Mouse (Mus musculus) embryonic facial prominence, embryonic 10.5 days (tissue): ENCODE measurements around the gene Pqlc2. TPM values are rescaled to one million over a fixed set of nuclear protein-coding genes. Genes with fewer than 3 reads are reported as not detected.

Experiments
- DNase-seq: peaks from one replicate; pipeline ENCODE4 v3.0.0-alpha.2; 2017; ENCODE audit warnings: low spot score
- H3K27ac ChIP-seq: fragments of 300-500 bp; sonication (generic); replicated peaks from 2 replicates; pipeline ENCODE4 v1.5.1; 2016; ENCODE audit warnings: mild to moderate bottlenecking
- H3K27me3 ChIP-seq: fragments of 300-500 bp; sonication (generic); replicated peaks from 2 replicates; pipeline ENCODE4 v1.6.1; 2016; ENCODE audit warnings: low read depth, mild to moderate bottlenecking; ENCODE audit not compliant: poor library complexity, severe bottlenecking
- H3K36me3 ChIP-seq: fragments of 300-500 bp; sonication (generic); replicated peaks from 2 replicates; pipeline ENCODE4 v1.6.1; 2016; ENCODE audit warnings: mild to moderate bottlenecking, moderate library complexity
- H3K4me1 ChIP-seq: fragments of 300-500 bp; sonication (generic); 2 replicates; pipeline ENCODE4 v1.6.1; 2016
- H3K4me3 ChIP-seq: fragments of 300-500 bp; sonication (generic); 2 replicates; pipeline ENCODE4 v1.5.1; 2016; ENCODE audit warnings: mild to moderate bottlenecking, moderate library complexity
- H3K9me3 ChIP-seq: fragments of 300-500 bp; sonication (generic); 2 replicates; pipeline ENCODE4 v1.6.1; 2016; ENCODE audit warnings: mild to moderate bottlenecking
- WGBS: fragments of 180-500 bp; shearing (Covaris S2); methylation state at CpG from one replicate; pipeline ENCODE4 v1.1.7; 2016; 5-methylcytosine and 5-hydroxymethylcytosine counted together
- polyA plus RNA-seq: library from polyadenylated mRNA; unstranded; fragments of >200 nt; fragmentation: Nextera tagmentation; extraction: Ambion mirVana; gene quantifications from 2 replicates; pipeline ENCODE4 v1.2.1, GENCODE M21; 2016

Pqlc2 gene
- polyA plus RNA-seq, 1 experiment from 2014 or later = 17.7 TPM

GRCm38 (mm10) chr4:139256146-139256545 lies 54.4 kb downstream of the Pqlc2 start:
- peaks cover 71% of the 10 kb centered on the region for H3K36me3 ChIP-seq
- peaks cover 93% of the 10 kb centered on the region for H3K4me1 ChIP-seq
- no peak overlapping the region for H3K27ac ChIP-seq
- no peak overlapping the region for H3K4me3 ChIP-seq
- H3K9me3 ChIP-seq = no peaks in the 10 kb centered on the region
- H3K27me3 ChIP-seq = no peaks in the 10 kb centered on the region
- no peak for DNase-seq
- WGBS = 90% methylated on average over 4 of the region's 4 CpGs

GRCm38 (mm10) chr4:139253206-139253605 lies 57.3 kb downstream of the Pqlc2 start:
- 68% methylated on average over 9 of the region's 9 CpGs for WGBS
- Histone ChIP-seq H3K36me3 (peaks cover 51% of the 10 kb centered on the region), H3K27me3 (no peaks in the 10 kb centered on the region), H3K4me3 (no peak overlapping the region), H3K9me3 (no peaks in the 10 kb centered on the region), H3K4me1 (peaks cover 95% of the 10 kb centered on the region), H3K27ac (peak overlapping the region; percentile 77)
- DNase-seq = no peak

- Histone ChIP-seq H3K9me3 (no peaks in the 10 kb centered on the region), H3K4me3 (peak overlapping the region; percentile 37; the same call in 1 of the 2 replicates), H3K36me3 (peaks cover 48% of the 10 kb centered on the region), H3K4me1 (peaks cover 95% of the 10 kb centered on the region), H3K27me3 (no peaks in the 10 kb centered on the region), H3K27ac (peak overlapping the region; percentile 92)
- peak; percentile 92 for DNase-seq
- 26% methylated on average over 22 of the region's 22 CpGs for WGBS
These were observed 58.3 kb downstream of the Pqlc2 start for GRCm38 (mm10) chr4:139252051-139252760.

- H3K36me3 ChIP-seq = peaks cover 35% of the 10 kb centered on the region
- no peak for DNase-seq
- H3K9me3 ChIP-seq = no peaks in the 10 kb centered on the region
- peak overlapping the region; percentile 37; the same call in 1 of the 2 replicates for H3K4me3 ChIP-seq
- H3K27me3 ChIP-seq = no peaks in the 10 kb centered on the region
- peaks cover 95% of the 10 kb centered on the region for H3K4me1 ChIP-seq
- peak overlapping the region; percentile 92 for H3K27ac ChIP-seq
- WGBS = 78% methylated on average over 8 of the region's 8 CpGs
These were observed 59.6 kb downstream of the Pqlc2 start for GRCm38 (mm10) chr4:139250886-139251285.

- no peak overlapping the region for H3K4me3 ChIP-seq
- H3K27ac ChIP-seq = peak overlapping the region; percentile 92
- H3K36me3 ChIP-seq = peaks cover 29% of the 10 kb centered on the region
- 58% methylated on average over 5 of the region's 5 CpGs for WGBS
- peaks cover 97% of the 10 kb centered on the region for H3K4me1 ChIP-seq
- H3K27me3 ChIP-seq = no peaks in the 10 kb centered on the region
- H3K9me3 ChIP-seq = no peaks in the 10 kb centered on the region
- DNase-seq = no peak
These were observed 60.5 kb downstream of the Pqlc2 start for GRCm38 (mm10) chr4:139250043-139250442.

- peak overlapping the region; percentile 92 for H3K27ac ChIP-seq
- no peaks in the 10 kb centered on the region for H3K27me3 ChIP-seq
- peaks cover 25% of the 10 kb centered on the region for H3K36me3 ChIP-seq
- no peak for DNase-seq
- peaks cover 98% of the 10 kb centered on the region for H3K4me1 ChIP-seq
- H3K9me3 ChIP-seq = no peaks in the 10 kb centered on the region
- WGBS = 82% methylated on average over 5 of the region's 5 CpGs
- no peak overlapping the region for H3K4me3 ChIP-seq
These were observed 61.8 kb downstream of the Pqlc2 start for GRCm38 (mm10) chr4:139248736-139249135.

- WGBS = 74% methylated on average over 7 of the region's 7 CpGs
- Histone ChIP-seq H3K27ac (peak overlapping the region; percentile 92), H3K36me3 (peaks cover 24% of the 10 kb centered on the region), H3K9me3 (no peaks in the 10 kb centered on the region), H3K4me3 (no peak overlapping the region), H3K4me1 (peaks cover 98% of the 10 kb centered on the region), H3K27me3 (no peaks in the 10 kb centered on the region)
- DNase-seq = no peak
These were observed 62.5 kb downstream of the Pqlc2 start for GRCm38 (mm10) chr4:139247966-139248365.

- DNase-seq = peak; percentile 68
- H3K27ac ChIP-seq = peak overlapping the region; percentile 92
- 37% methylated on average over 7 of the region's 7 CpGs for WGBS
These were observed 64.2 kb downstream of the Pqlc2 start for GRCm38 (mm10) chr4:139246130-139246877.

GRCm38 (mm10) chr4:139245534-139245933 lies 65.0 kb downstream of the Pqlc2 start:
- 79% methylated on average over 2 of the region's 2 CpGs for WGBS
- H3K9me3 ChIP-seq = no peaks in the 10 kb centered on the region
- peaks cover 100% of the 10 kb centered on the region for H3K4me1 ChIP-seq
- peaks cover 48% of the 10 kb centered on the region for H3K36me3 ChIP-seq
- no peaks in the 10 kb centered on the region for H3K27me3 ChIP-seq
- H3K4me3 ChIP-seq = no peak overlapping the region
- peak overlapping the region; percentile 92 for H3K27ac ChIP-seq
- DNase-seq = no peak

More at GRCm38 (mm10) chr4:139246130-139246877, 64.2 kb downstream of the Pqlc2 start:
- Histone ChIP-seq H3K9me3 (no peaks in the 10 kb centered on the region), H3K27me3 (no peaks in the 10 kb centered on the region), H3K36me3 (peaks cover 41% of the 10 kb centered on the region), H3K4me1 (peaks cover 100% of the 10 kb centered on the region), H3K4me3 (no peak overlapping the region)

GRCm38 (mm10) chr4:139244766-139245165 lies 65.7 kb downstream of the Pqlc2 start:
- Histone ChIP-seq H3K4me1 (peaks cover 98% of the 10 kb centered on the region), H3K36me3 (peaks cover 56% of the 10 kb centered on the region), H3K9me3 (no peaks in the 10 kb centered on the region), H3K4me3 (no peak overlapping the region), H3K27me3 (no peaks in the 10 kb centered on the region), H3K27ac (peak overlapping the region; percentile 92)
- 67% methylated on average over 6 of the region's 6 CpGs for WGBS
- DNase-seq = no peak

GRCm38 (mm10) chr4:139244176-139244575 lies 66.3 kb downstream of the Pqlc2 start:
- Histone ChIP-seq H3K27ac (peak overlapping the region; percentile 92), H3K27me3 (no peaks in the 10 kb centered on the region), H3K4me1 (peaks cover 95% of the 10 kb centered on the region), H3K9me3 (no peaks in the 10 kb centered on the region), H3K4me3 (no peak overlapping the region), H3K36me3 (peaks cover 62% of the 10 kb centered on the region)
- DNase-seq = no peak
- WGBS = 72% methylated on average over 3 of the region's 3 CpGs
